Mouse (Mus musculus): ENCODE data around the gene Kif5a. TPM values are rescaled to one million over a fixed set of nuclear protein-coding genes. Genes with fewer than 3 reads are reported as not detected.

Kif5a gene
- polyA plus RNA-seq, 1 experiment from 2014 or later, result 115 TPM

DNA sequence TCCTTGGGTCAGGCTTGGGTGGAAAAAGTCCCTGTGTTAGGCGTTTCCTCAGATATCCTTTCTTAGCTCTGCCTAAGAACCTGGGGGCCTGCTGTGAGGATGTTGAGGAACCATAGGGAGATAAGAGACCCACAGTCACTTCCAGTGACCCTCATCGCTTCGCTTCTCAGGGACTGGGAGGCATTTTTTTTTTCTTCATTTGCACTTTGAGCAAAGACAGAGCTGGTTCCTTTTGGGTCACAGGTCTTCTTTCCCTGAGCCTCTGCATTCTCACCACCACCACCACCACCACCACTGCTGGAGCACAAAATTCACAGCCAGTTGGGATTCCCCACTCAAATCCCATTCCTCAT is 82.5 kb downstream of the Kif5a start:
- H3K27ac ChIP-seq (ENCODE audit: low read depth, low read length), result no peak overlapping the region
- H3K9me3 ChIP-seq (ENCODE audit: control insufficient read depth, low read length), result no peaks in the 10 kb centered on the region
- H3K4me3 ChIP-seq (ENCODE audit: low read length), result no peak overlapping the region
- H3K4me1 ChIP-seq (ENCODE audit: control insufficient read depth, insufficient read depth, low read depth, low read length), result peaks cover 21% of the 10 kb centered on the region
- 22% methylated on average over 3 of the region's 3 CpGs for WGBS
- no peak overlapping the region for H3K9ac ChIP-seq (ENCODE audit: low read depth, low read length)
- H3K4me2 ChIP-seq (ENCODE audit: low read length), result no peak overlapping the region
- H3K27me3 ChIP-seq (replicated peaks; ENCODE audit: control insufficient read depth, insufficient read depth, low read length), result peaks cover 33% of the 10 kb centered on the region
- no peaks in the 10 kb centered on the region for H3K36me3 ChIP-seq (ENCODE audit: control insufficient read depth, insufficient read depth, low read length)
- no peak for ATAC-seq

GRCm38 (mm10) chr10:127179871-127180694 is 83.1 kb downstream of the Kif5a start, which contains the start of gene Slc26a10:
Gene Slc26a10 (minus strand): TSS chr10:127180645.
- Histone ChIP-seq H3K9me3 (ENCODE audit: control insufficient read depth, low read length) (no peaks in the 10 kb centered on the region), H3K36me3 (ENCODE audit: control insufficient read depth, insufficient read depth, low read length) (no peaks in the 10 kb centered on the region), H3K27ac (ENCODE audit: low read depth, low read length) (no peak within 1 kb of the TSS), H3K27me3 (replicated peaks; ENCODE audit: control insufficient read depth, insufficient read depth, low read length) (peaks cover 35% of the 10 kb centered on the region), H3K4me3 (ENCODE audit: low read length) (peak within 1 kb of the TSS; percentile 23), H3K4me2 (ENCODE audit: low read length) (peak within 1 kb of the TSS; percentile 50), H3K9ac (ENCODE audit: low read depth, low read length) (peak within 1 kb of the TSS; percentile 39), H3K4me1 (ENCODE audit: control insufficient read depth, insufficient read depth, low read depth, low read length) (peaks cover 21% of the 10 kb centered on the region)
- peak; percentile 37 for ATAC-seq
- 1% methylated on average over 34 of the region's 34 CpGs for WGBS

- Histone ChIP-seq H3K27me3 (replicated peaks; ENCODE audit: control insufficient read depth, insufficient read depth, low read length) (peaks cover 37% of the 10 kb centered on the region), H3K4me1 (ENCODE audit: control insufficient read depth, insufficient read depth, low read depth, low read length) (peaks cover 15% of the 10 kb centered on the region), H3K4me3 (ENCODE audit: low read length) (peak overlapping the region; percentile 32), H3K4me2 (ENCODE audit: low read length) (peak overlapping the region; percentile 58), H3K36me3 (ENCODE audit: control insufficient read depth, insufficient read depth, low read length) (no peaks in the 10 kb centered on the region), H3K9ac (ENCODE audit: low read depth, low read length) (peak overlapping the region; percentile 18; the same call in 1 of the 2 replicates), H3K9me3 (ENCODE audit: control insufficient read depth, low read length) (no peaks in the 10 kb centered on the region), H3K27ac (ENCODE audit: low read depth, low read length) (no peak overlapping the region)
- WGBS, result 3% methylated on average over 41 of the region's 41 CpGs
- no peak for ATAC-seq
Observed at GRCm38 (mm10) chr10:127178286-127179027, 84.7 kb downstream of the Kif5a start.

- H3K27me3 ChIP-seq (replicated peaks; ENCODE audit: control insufficient read depth, insufficient read depth, low read length), result peaks cover 37% of the 10 kb centered on the region
- peak overlapping the region; percentile 26; the same call in 1 of the 2 replicates for H3K9ac ChIP-seq (ENCODE audit: low read depth, low read length)
- WGBS, result 1% methylated on average over 23 of the region's 23 CpGs
- H3K4me2 ChIP-seq (ENCODE audit: low read length), result peak overlapping the region; percentile 58
- H3K9me3 ChIP-seq (ENCODE audit: control insufficient read depth, low read length), result no peaks in the 10 kb centered on the region
- peak overlapping the region; percentile 32 for H3K4me3 ChIP-seq (ENCODE audit: low read length)
- H3K27ac ChIP-seq (ENCODE audit: low read depth, low read length), result no peak overlapping the region
- peak; percentile 57; the same call in 1 of the 2 replicates for ATAC-seq
- no peaks in the 10 kb centered on the region for H3K36me3 ChIP-seq (ENCODE audit: control insufficient read depth, insufficient read depth, low read length)
- H3K4me1 ChIP-seq (ENCODE audit: control insufficient read depth, insufficient read depth, low read depth, low read length), result peaks cover 15% of the 10 kb centered on the region
Observed at GRCm38 (mm10) chr10:127177719-127178118, 85.4 kb downstream of the Kif5a start.

DNA sequence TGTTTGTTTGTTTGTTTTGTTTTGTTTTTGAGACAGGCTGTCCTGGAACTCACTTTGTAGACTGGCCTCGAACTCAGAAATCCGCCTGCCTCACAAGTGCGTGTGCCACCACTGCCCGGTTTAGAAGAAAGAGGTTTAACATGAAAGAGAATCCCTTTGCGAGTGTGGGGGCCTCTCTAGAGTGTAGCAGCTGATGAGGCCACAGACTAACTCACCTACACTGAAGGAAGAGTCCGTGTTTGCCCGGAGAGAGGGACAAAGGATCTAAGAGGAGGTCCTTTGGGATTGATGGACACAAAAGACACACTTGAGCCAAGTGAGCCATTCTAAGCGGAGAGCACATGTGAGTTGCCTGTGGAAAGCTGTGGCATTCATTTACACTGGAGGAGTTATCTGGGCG is 85.9 kb downstream of the Kif5a start:
- no peaks in the 10 kb centered on the region for H3K36me3 ChIP-seq (ENCODE audit: control insufficient read depth, insufficient read depth, low read length)
- H3K4me3 ChIP-seq (ENCODE audit: low read length), result no peak overlapping the region; the same call in 1 of the 2 replicates
- H3K27ac ChIP-seq (ENCODE audit: low read depth, low read length), result no peak overlapping the region
- H3K27me3 ChIP-seq (replicated peaks; ENCODE audit: control insufficient read depth, insufficient read depth, low read length), result peaks cover 37% of the 10 kb centered on the region
- H3K9me3 ChIP-seq (ENCODE audit: control insufficient read depth, low read length), result no peaks in the 10 kb centered on the region
- WGBS, result 27% methylated on average over 9 of the region's 9 CpGs
- peaks cover 15% of the 10 kb centered on the region for H3K4me1 ChIP-seq (ENCODE audit: control insufficient read depth, insufficient read depth, low read depth, low read length)
- H3K9ac ChIP-seq (ENCODE audit: low read depth, low read length), result no peak overlapping the region
- H3K4me2 ChIP-seq (ENCODE audit: low read length), result peak overlapping the region; percentile 58
- peak; percentile 2; the same call in 1 of the 2 replicates for ATAC-seq

GRCm38 (mm10) chr10:127176756-127177155 is 86.4 kb downstream of the Kif5a start:
- H3K9ac ChIP-seq (ENCODE audit: low read depth, low read length), result no peak overlapping the region
- peaks cover 39% of the 10 kb centered on the region for H3K27me3 ChIP-seq (replicated peaks; ENCODE audit: control insufficient read depth, insufficient read depth, low read length)
- H3K36me3 ChIP-seq (ENCODE audit: control insufficient read depth, insufficient read depth, low read length), result no peaks in the 10 kb centered on the region
- H3K9me3 ChIP-seq (ENCODE audit: control insufficient read depth, low read length), result no peaks in the 10 kb centered on the region
- peaks cover 15% of the 10 kb centered on the region for H3K4me1 ChIP-seq (ENCODE audit: control insufficient read depth, insufficient read depth, low read depth, low read length)
- 7% methylated on average over 7 of the region's 7 CpGs for whole genome bisulfite sequencing
- no peak for ATAC-seq
- no peak overlapping the region for H3K27ac ChIP-seq (ENCODE audit: low read depth, low read length)
- no peak overlapping the region for H3K4me2 ChIP-seq (ENCODE audit: low read length)
- no peak overlapping the region for H3K4me3 ChIP-seq (ENCODE audit: low read length)

GRCm38 (mm10) chr10:127176228-127176627 is 86.9 kb downstream of the Kif5a start:
- no peak overlapping the region for H3K4me3 ChIP-seq (ENCODE audit: low read length)
- ATAC-seq, result no peak
- no peak overlapping the region for H3K27ac ChIP-seq (ENCODE audit: low read depth, low read length)
- WGBS, result 41% methylated on average over 3 of the region's 3 CpGs
- peaks cover 41% of the 10 kb centered on the region for H3K27me3 ChIP-seq (replicated peaks; ENCODE audit: control insufficient read depth, insufficient read depth, low read length)
- H3K9ac ChIP-seq (ENCODE audit: low read depth, low read length), result no peak overlapping the region
- H3K9me3 ChIP-seq (ENCODE audit: control insufficient read depth, low read length), result no peaks in the 10 kb centered on the region
- no peaks in the 10 kb centered on the region for H3K36me3 ChIP-seq (ENCODE audit: control insufficient read depth, insufficient read depth, low read length)
- H3K4me2 ChIP-seq (ENCODE audit: low read length), result no peak overlapping the region
- H3K4me1 ChIP-seq (ENCODE audit: control insufficient read depth, insufficient read depth, low read depth, low read length), result peaks cover 15% of the 10 kb centered on the region
